Mouse (Mus musculus) spleen, adult 12 weeks (tissue): ENCODE results near the gene Dnajc30.
A peak's percentile ranks its signal among the peaks of the same experiment; 100 is the strongest.
"Not testable (repeated sequence)": the region's sequence is repeated elsewhere in the genome, so short reads cannot be mapped to it uniquely, and the experiment has no call there.

Experiments
- DNase-seq: peaks from one replicate; pipeline ENCODE4 v3.0.0; 2022; ENCODE audit warnings: low spot score

Gene Dnajc30

DNA sequence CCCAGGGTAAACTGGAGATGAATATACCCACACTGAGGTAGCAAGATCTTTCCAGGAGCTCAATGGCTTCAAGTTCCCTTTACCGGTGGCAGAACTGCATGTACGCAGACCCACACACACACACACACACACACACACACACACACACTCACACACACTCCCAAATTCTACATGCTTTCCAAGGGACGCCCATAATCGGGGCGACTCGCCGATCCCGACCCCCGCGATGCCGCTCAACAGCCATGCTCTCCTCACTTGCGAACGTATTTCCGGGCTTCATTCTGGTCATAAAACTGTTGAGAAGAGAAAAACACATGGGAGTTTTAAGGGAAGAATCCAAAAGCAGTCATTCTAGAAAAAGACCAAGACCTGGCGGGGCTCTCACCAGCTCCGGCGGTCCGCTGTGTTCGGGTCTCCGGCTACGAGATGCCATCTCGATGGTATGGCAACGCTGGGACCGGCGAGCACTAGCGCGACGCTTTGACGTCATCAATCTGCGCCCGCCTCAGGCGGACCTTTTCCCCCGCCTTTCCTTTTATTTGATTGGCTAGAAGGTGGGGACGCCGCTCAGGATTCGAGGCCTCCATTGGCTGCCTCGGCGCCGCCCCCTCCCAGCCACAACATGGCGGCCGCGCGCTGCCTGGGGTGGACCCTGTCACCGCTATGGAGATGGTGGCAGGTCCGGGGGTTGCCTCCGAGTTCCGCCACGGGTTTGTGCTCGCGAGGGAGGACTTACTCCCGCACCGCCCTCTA is at the start of gene Dnajc30:
Dnajc30 (plus strand) TSS at position 574 of the 753 bp plus-strand sequence.
- DNase-seq, result peak; percentile 94

DNA sequence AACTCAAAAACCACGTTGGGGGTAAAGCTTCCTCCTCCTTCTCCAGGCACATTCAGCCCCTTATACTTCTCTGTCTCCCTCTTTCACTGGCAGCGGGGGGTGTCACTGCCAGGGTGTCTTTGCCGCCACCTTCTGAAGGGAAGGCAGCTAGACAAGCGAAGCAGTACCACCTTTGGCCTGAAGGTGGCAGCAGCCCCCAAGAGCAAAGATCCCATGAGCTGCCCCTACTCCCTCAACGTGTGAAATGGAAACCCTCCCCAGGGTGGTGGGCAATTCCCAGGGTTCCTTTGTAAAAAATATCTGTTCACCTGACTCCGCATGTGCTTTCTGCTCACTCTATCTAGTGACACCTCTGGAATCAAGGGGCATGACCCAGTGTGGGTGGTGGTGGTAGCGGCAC is 48.5 kb upstream of the Dnajc30 start:
- DNase-seq, result peak; percentile 71

DNA sequence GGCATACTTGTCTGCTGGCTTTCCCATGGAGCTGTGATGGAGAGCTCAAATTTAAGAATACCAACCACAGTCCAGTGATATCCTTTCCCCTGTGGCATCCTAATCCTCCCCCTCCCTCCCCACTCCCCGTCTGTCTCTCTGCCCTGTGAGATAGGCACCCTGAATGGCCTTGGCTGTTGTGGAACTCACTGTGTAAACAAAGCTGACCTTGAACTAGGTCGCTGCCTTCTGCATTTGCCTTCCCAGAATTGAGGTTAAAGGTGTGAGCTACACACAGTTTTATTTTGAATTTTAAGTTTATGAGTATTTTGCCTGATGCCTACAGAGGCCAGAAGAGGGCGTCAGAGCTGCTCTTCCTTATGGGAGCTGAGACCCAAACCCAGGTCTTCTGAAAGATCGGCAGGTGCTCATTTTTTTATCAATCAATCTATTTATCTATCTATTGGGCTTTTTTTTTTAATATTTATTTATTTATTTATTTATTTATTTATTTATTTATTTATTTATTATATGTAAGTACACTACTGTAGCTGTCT is 47.7 kb upstream of the Dnajc30 start:
- no peak for DNase-seq

DNA sequence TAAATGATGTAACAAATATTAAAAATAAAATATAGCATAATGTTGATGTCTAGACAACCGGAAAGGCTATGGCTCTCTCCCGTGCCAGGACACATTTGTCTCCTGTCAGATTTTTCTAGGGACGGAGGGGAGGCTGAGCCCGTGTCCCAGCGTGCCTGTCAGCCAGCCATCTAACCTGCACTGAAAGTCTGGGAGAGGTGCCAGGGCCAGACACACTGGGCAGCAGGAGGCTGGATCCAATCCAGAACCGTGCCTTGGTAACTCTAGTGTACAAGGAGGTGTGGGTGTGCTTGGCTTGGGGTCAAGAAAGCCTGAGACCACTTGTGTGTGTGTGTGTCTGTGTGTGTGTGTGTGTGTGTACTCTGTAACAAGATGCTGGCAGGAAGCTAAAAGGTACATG is 42.2 kb upstream of the Dnajc30 start:
- DNase-seq, result no peak

DNA sequence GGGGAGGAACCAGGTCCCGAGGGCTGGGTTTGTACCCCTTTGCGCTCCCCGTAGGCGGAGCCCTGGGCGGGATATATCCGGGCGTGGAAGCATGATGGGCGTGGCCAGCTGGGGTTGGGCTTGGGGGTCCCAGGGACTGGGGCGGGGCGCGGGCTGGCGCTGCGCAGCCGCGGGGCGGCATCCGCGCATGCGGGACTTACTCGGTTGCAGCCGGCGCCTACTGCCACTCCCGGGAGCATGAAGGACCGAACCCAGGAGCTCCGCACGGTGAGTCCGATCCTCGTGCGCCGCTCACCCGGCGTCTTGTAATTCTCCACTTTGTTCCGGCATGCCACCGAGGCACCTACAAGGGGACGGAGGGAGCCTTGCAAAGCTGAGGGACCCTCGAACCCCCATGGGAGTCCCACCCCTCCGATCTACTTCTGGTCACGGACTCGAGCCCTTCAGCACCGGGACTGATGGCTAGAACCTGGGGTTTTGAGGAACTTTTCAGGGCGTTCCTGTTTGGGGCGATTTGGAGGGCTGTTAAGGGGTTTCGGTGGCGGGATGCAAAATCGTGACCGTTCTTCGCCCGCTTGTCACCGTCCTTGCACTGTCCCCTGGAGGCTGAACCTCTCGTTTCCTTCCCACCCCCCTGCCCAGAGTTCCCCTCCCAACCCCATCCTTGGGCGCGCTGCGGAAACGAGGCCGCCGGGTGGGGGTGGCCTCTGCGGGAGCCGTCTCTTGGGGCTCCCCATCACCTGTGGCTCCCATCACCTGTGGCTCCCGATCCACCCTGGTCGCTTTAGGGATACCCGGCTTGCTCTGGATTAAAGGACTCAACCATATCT is 40.4 kb upstream of the Dnajc30 start, which contains the start of gene Stx1a:
Stx1a (plus strand) TSS at position 139 of the 830 bp plus-strand sequence.
- DNase-seq, result peak; percentile 37

DNA sequence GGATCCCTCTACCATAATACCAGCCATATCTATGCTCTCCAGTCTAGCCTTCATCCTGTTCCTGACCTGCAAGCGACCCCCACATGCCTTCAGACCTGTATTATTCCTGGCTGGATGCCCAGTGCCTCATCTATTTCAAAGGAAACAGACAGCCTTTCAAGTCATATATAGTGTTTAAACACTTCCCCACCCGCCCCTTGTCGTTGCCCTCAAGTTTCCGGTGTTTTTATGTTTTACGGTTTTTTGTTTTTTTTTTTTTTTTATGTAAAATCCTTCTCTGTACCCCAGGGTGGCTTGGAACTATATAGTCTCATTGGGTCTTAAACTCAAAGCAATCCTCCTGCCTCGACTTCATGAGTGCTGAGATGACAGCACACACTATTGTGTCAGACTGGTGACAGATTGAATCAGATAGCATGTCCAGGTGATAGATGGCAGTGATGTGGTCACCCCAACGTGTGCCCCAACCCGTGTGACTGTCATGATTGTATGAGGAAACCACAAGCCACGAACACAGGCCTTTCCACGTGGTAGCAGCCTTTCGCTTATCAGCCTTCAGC is 39.3 kb upstream of the Dnajc30 start:
- no peak for DNase-seq

DNA sequence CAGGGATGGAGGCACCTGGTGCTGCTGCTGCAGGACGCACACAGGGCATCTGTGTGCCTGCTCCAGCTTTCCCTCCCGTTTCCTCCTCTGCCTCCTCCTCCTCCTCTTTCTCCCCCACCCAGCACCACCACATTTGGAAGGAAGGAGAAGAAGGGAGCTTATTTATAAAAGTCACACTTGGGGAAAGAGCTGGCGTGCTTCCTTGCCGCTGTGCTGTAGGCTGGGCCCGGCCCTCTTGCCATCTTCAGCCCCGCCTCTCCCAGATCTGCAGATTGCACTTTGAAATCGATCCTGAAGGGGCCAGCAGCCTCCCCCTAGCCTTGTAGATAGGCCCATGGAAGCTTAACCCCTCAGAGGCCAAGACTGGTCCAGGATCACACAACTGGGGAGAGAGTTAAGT is 38.1 kb upstream of the Dnajc30 start:
- DNase-seq, result no peak

DNA sequence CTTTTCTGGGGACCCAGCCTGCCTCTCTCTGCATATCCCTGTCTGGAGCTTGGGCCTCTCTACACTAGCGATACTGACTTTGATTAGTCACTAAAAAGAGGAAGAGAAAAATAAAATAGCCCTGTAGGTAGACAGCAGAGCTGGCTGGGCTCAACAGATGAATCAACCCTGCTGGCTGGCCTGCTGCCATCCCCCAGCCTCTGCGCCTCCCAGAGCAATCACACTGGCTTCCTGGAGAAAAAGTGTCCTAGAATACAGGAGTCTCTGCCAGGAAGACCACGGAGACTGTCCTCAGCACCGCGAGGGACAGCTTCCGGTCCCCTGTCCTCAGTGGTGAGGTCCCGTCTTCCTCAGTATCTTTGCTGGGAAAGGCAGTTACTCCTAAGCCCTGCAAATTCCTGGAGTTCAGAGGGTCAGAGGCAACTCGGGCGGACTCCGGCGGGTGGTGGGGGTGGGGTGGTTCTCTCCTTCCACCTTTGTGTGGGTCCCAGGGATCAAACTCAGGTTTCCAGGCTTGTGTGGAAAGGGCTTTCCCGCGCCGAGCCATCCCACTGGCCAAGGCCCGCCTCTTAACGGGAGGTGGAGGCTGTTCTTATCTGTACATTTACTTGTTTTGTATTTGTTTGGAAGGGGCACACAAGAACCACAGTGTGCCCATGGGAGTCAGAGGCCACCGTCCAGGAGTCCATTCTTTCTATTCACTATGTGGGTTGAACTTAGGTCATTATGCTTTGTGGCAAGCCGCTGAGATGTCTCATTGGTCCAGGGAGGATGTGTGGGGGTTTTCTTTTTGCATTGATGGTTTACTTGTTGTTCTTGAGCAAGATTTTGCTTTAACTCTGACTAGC is 34.8 kb upstream of the Dnajc30 start:
- DNase-seq, result no peak

DNA sequence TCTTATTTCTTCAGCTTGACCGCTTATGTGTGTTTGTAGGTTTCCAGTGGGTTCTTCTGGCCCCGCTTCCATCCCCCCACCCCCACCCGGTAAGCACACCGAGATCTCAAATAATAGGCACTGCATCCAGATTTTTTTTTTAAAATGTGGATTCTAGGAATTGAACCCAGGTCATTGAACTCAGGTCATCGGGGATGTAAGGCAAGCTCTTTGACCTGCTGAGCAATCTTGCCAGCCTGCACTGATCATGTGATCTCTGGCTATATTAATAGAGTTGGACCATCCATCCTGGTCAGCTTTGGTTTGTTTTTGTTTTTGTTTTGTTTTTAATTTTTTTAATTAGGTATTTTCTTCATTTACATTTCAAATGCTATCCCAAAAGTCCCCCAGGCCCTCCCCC is 31.4 kb upstream of the Dnajc30 start:
- no peak for DNase-seq

DNA sequence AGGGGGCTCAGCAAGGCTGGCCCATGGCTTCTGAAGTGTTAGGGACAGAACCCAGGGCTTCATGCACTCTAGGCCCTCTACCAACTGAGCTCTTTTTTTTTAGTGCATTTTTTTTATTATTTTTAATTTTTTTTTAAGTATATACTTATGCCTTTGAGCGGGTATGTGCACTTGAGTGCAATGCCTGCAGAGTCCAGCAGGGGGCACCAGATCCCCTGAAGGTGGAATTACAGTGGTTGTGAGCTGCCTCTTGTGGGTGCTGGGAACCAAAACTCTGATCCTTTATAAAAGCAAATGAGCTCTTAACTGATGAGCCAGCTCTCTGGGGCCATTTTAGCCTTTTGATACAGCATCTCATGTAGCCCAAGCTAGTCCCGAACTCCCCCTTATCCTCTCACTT is 29.4 kb upstream of the Dnajc30 start:
- no peak for DNase-seq

DNA sequence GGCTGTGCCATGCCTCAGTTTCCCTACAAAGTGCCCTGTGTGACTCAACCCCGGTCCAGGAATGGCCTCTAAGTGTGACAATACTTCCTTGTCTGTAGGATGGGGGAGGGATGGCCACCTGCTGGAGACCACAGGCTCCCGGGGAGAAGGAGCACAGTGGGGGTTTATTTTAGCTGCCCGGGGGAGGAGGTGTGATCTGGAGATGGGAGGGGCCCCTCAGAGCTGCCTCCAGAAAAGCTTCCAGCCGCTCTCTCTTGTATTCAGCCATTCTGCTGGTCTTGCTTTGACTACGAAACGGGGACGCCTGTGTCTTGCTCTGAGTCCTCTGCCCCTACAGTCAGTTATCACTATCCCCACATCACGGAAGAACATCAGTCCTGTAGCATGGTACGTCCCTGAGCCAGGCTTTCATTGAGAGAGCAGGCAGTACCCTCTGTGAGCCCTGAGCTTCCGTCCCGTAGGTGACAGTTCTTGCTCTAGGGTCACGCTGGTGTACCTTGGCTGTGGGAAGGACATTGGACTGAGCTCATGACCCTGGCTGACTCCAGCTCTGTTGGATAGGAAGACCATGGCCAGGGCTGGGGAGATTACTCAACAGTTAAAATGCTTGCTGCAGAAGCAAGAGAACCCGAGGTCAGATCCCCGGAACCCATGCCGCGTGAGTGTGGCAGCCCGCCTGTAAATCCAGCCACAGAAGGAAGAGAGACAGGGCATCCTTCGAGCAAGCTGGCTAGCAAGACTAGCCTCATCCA is 28.2 kb upstream of the Dnajc30 start:
- DNase-seq, result no peak

DNA sequence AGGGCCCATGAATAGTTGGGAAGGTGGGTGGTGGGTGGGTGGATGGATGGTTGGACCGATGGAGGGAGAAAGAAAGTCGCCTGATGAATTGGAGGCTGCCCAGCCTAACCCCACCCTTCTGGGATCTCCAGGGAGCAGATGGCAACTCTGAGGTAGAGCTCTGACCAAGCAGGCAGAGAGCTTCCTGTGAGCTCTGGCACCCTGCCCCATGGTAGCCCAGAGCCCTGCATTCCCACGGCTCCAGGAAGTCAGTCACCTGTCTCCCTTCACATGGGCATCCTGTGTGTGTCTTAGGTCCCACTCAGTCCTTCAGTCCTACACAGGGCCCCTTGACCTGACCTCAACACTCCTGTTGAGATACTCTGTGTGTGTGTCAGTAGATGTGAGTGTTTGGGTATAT is 26.1 kb upstream of the Dnajc30 start:
- no peak for DNase-seq

DNA sequence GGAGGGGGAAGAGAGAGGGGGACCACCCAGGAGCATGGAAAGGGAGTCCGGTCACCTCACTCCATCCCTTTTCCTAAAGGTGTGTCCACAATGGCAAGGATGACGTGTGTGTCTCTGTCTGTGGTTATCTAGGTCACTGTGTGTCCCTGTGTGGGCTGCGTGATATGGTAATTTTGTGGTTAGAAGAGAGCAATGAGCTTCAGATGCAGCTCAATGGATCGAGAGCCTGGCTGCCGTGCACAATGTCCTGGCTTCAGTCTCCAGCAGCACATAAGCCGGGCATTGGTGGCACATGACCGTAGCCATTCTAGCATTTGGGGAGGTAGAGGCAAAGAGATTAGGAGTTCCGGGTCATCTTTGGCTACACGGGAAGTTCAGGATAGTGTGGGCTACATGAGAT is 24.5 kb upstream of the Dnajc30 start:
- no peak for DNase-seq

DNA sequence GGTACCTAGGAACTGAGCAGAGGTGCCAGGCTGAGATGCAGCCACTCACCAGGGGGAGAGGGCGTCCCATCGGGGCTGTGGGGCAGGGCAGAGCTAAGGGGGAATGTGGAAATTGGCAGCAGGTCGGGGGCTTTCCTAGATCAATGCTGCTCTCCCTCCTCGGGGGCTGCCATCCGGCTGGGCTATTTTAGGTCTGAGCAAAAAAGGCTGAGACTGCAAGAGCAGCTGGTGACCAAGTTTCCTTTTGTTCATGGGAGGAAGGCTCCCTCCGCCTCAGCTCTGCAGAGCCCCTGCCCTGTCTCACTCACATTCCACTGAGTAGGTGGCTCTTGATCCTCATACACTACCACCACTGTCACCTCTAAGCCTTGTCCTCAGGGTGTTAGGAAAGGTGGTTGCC is 23.9 kb upstream of the Dnajc30 start:
- DNase-seq, result no peak

DNA sequence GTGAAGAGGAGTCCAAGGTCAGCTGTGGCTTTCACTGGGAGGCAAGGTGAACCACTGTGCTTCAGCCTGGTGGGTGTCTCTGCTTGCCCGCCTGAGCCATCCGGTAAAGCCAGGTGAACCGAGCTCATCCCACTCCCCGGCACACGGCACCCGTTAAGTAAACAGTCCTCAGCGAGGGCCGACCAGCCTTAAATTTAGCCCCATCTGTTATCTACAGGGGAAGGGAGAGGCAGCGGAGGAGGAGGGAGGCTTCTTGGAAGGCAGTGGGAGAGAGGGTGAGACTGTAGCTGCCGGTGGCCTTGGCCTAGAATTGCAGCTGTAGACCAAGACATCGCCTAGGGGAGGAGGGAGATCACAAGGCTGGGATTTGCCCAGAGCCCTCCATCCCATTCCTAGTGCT is 23.2 kb upstream of the Dnajc30 start:
- no peak for DNase-seq

DNA sequence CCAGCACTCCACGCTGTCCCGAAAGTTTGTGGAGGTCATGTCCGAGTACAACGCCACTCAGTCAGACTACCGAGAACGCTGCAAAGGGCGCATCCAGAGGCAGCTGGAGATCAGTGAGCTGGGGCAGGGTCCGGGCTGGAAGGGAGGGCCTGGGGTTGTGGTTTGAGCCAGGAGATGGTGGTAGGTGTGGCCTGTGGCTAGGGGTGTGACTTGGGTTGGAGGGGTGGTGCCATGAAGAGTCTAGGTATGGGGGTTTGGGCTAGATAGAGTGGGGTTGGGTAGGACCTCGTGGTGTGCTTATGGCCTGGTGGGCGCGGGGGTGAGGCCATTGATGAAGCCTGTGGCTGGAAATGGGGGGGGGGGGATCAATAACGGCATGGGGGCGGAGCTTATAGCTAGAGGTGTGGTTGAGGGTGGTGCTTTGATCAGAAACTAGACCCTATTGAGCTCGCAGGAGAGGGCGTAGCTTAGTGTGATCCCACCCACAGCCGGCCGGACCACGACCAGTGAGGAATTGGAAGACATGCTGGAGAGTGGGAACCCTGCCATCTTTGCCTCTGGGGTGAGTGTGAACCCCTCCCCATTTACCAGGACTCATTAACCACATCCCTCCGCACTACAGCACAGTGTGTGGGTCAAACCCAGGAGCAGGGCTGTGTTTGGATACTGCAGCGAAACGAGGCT is 21.8 kb upstream of the Dnajc30 start:
- no peak for DNase-seq

DNA sequence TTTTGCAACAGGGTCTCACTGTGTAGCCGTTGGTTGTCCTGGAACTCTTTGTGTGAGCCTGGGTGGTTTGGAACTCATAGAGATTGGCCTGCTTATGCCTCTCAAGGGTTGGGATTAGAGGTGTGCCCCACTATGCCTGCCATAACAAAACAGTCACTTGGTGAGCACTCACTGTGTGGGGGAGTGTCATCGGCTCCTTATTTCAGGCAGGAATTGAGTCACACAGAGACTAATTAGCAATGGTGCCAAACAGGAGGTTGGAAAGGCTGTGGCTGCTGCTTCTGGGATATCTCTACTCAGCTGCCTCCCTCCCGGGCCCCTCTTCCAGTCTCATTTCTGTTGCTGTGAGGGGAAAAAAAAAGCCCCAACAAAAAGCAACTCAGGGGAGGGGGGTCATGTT is 19.4 kb upstream of the Dnajc30 start:
- DNase-seq, result no peak

DNA sequence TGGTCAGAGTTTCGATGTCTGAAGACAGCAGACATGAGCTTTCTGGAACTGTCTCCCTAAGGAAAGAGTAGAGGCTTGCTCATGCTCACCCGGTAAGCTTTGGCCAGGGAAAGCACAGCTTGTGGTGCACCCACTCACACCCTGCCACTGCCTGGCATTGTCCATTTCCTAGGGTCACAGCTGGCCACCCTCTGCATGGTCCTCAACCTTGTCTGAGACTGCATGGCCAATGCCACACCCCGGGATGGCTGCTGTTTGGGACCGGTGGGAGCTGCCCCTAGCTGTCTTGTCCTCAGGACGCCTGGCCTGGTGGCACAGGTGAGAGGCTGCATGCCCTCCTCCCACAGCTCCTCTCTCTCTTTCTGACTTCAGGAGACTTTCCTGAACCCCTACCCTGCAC is 15.5 kb upstream of the Dnajc30 start:
- no peak for DNase-seq

DNA sequence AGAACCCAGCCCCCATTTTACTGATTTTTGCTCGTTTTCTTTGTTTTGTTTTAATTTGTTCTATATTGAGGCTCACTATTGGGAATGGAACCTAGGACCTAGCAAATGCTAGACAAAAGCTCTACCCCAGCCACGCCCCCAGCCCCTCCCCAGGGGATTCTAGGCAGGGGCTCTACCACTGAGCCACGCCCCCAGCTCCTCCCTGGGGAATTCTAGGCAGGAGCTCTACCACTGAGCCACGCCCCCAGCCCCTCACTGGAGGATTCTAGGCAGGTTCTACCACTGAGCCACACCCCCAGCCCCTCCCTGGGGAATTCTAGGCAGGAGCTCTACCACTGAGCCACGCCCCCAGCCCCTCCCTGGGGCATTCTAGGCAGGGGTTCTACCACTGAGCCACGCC is 14.7 kb upstream of the Dnajc30 start:
- DNase-seq, result not testable (repeated sequence)

DNA sequence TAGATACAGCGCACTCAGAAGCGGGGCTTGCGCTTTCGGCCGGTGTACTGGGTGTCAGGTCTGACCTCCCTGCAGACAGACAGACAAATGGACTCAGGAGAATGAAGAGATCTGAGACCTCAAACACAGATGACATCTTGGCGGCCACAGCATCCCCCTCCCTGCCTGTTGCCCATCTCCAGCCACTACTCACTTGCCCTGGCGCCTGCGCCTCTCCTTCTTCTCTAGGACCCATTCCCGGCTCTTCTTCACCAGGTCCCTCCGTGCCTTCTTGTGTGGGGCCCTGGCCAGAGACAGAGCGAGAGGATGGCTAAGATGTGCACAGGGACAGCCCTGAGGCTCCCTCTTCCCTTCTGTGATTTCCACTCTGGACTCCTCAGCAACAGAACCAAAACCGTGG is 10.6 kb upstream of the Dnajc30 start:
- DNase-seq, result no peak

DNA sequence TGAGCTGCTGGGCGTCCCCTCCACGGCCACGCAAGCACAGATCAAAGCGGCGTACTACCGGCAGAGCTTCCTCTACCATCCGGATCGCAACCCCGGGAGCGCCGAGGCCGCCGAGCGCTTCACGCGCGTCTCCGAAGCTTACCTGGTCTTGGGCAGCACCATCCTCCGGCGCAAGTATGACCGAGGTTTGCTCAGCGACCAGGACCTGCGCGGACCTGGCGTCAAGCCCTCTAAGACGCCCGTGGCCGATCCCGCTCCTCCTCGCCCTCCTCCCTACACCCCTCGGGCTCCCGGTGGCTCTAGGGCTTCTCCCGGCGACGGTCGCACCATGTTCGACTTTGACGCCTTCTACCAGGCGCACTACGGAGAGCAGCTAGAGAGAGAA is 372 bp downstream of the Dnajc30 start:
- no peak for DNase-seq
